Mouse (Mus musculus) small intestine, adult 2 months (tissue): Measurements from ENCODE around the gene Gm21987.

ENCODE experiments used
- CTCF ChIP-seq: fragments of 200-500 bp; IDR thresholded peaks from 2 replicates; pipeline ENCODE4 v1.5.1; 2012; ENCODE audit warnings: low read depth, mild to moderate bottlenecking, control low read depth, inconsistent platforms, low read length, moderate library complexity, mixed read lengths; ENCODE audit not compliant: insufficient replicate concordance, insufficient read length; ENCODE audit errors: extremely low read depth
- POLR2A ChIP-seq: fragments of 200-500 bp; IDR thresholded peaks from 2 replicates; pipeline ENCODE4 v1.6.1; 2012; ENCODE audit warnings: low read depth, mild to moderate bottlenecking, control low read depth, inconsistent platforms, low read length, moderate library complexity

DNA sequence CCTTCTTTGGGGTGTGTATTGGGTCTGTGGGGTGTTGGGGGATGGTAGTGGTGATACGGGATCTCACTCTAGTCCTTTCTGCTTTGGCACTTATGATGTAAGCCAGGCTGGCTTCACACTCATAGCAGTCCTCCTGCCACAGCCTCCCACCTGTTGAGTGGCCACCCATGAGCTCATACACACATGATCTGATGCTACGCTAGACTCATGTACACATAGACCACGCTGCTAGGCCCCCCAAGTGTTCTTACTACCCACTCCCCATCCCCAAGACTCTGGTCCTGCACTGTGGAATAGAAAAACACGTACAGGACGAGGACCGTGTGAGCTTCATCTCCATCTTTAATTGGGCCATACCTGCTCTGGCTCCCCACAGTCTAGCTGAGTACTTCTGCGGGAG is 22.2 kb downstream of the Gm21987 start:
- TF ChIP-seq CTCF, result no peak
- TF ChIP-seq POLR2A, result no peak
